Mouse (Mus musculus) cerebellum, adult 2 months (tissue): ENCODE results near the gene Gm49425. TPM values are rescaled to one million over a fixed set of nuclear protein-coding genes. Genes with fewer than 3 reads are reported as not detected.

Experiments
- DNase-seq, 2 experiments: peaks; one replicate each; pipeline ENCODE4 v3.0.0; 2021
- H3K27ac ChIP-seq: fragments of 200-500 bp; 2 replicates; pipeline ENCODE4 v1.5.1; 2012; ENCODE audit warnings: low read length, control low read depth, inconsistent platforms; ENCODE audit not compliant: insufficient read depth
- H3K27me3 ChIP-seq: fragments of 200-500 bp; 2 replicates; pipeline ENCODE4 v1.6.1; 2012; ENCODE audit warnings: inconsistent platforms, mild to moderate bottlenecking, low read length, moderate library complexity; ENCODE audit not compliant: control insufficient read depth, insufficient read depth
- H3K4me1 ChIP-seq: fragments of 200-500 bp; 2 replicates; pipeline ENCODE4 v1.6.1; 2011; ENCODE audit warnings: low read length; ENCODE audit not compliant: control insufficient read depth, insufficient read depth
- H3K4me3 ChIP-seq: fragments of 200-500 bp; replicated peaks from 2 replicates; pipeline ENCODE3; 2011; ENCODE audit warnings: mild to moderate bottlenecking, low read depth, low read length, control low read depth; ENCODE audit not compliant: insufficient read depth
- CTCF ChIP-seq: fragments of 200-500 bp; IDR thresholded peaks from 2 replicates; pipeline ENCODE4 v1.5.1; 2011; ENCODE audit warnings: low read depth, mild to moderate bottlenecking, control low read depth, low read length, moderate library complexity, borderline replicate concordance; ENCODE audit not compliant: insufficient read depth
- POLR2A ChIP-seq: fragments of 200-500 bp; IDR thresholded peaks from 2 replicates; pipeline ENCODE4 v1.6.1; 2011; ENCODE audit warnings: low read length, control low read depth, borderline replicate concordance; ENCODE audit not compliant: insufficient read depth
- WGBS: fragments of 180-500 bp; shearing (Covaris S2); methylation state at CpG from one replicate; pipeline ENCODE4 v1.1.7; 2018; 5-methylcytosine and 5-hydroxymethylcytosine counted together
- polyA plus RNA-seq: library from polyadenylated mRNA; depleted of rRNA; stranded (reverse); fragments of >200 nt; gene quantifications from 2 replicates; pipeline ENCODE4 v1.2.3, GENCODE M21; 2012

The Gm49425 gene
- polyA plus RNA-seq, 1 experiment, result not detected

- no peaks in the 10 kb centered on the region for H3K27me3 ChIP-seq
- no peak overlapping the region for H3K27ac ChIP-seq
- DNase-seq, result no peak
- no peak for TF ChIP-seq POLR2A
- TF ChIP-seq CTCF, result no peak
- no peaks in the 10 kb centered on the region for H3K4me1 ChIP-seq
- 70% methylated on average over 4 of the region's 4 CpGs for WGBS
- no peak overlapping the region for H3K4me3 ChIP-seq
These were observed 21.5 kb upstream of the Gm49425 start for GRCm38 (mm10) chr15:101538580-101538900.

- no peaks in the 10 kb centered on the region for H3K4me1 ChIP-seq
- TF ChIP-seq POLR2A, result no peak
- TF ChIP-seq CTCF, result no peak
- H3K27me3 ChIP-seq, result no peaks in the 10 kb centered on the region
- no peak overlapping the region for H3K27ac ChIP-seq
- DNase-seq, result no peak
- 35% methylated on average over 7 of the region's 7 CpGs for WGBS
- H3K4me3 ChIP-seq, result no peak overlapping the region
These were observed 21.0 kb upstream of the Gm49425 start for GRCm38 (mm10) chr15:101537864-101538579.

- no peaks in the 10 kb centered on the region for H3K4me1 ChIP-seq
- no peak overlapping the region for H3K27ac ChIP-seq
- H3K27me3 ChIP-seq, result no peaks in the 10 kb centered on the region
- H3K4me3 ChIP-seq, result no peak overlapping the region
- TF ChIP-seq POLR2A (no peak), CTCF (no peak)
- DNase-seq, result no peak
- 54% methylated on average over 9 of the region's 9 CpGs for WGBS
These were observed 19.2 kb upstream of the Gm49425 start for GRCm38 (mm10) chr15:101536054-101536850.

- no peak for TF ChIP-seq CTCF
- no peak for TF ChIP-seq POLR2A
- DNase-seq, result no peak
- WGBS, result 83% methylated on average over 7 of the region's 7 CpGs
- Histone ChIP-seq H3K27ac (no peak within 1 kb of the TSS), H3K27me3 (no peaks in the 10 kb centered on the region), H3K4me1 (no peaks in the 10 kb centered on the region), H3K4me3 (no peak within 1 kb of the TSS)
These were observed 15.7 kb upstream of the Gm49425 start, which contains the start of gene Krt84 for GRCm38 (mm10) chr15:101532720-101533119. Krt84 (minus strand) TSS chr15:101532820.

GRCm38 (mm10) chr15:101522556-101523232, 5.6 kb upstream of the Gm49425 start:
- DNase-seq, result no peak
- Histone ChIP-seq H3K4me3 (no peak overlapping the region), H3K27ac (no peak overlapping the region), H3K27me3 (no peaks in the 10 kb centered on the region), H3K4me1 (no peaks in the 10 kb centered on the region)
- WGBS, result 83% methylated on average over 4 of the region's 4 CpGs
- TF ChIP-seq CTCF (no peak), POLR2A (no peak)

- H3K4me1 ChIP-seq, result no peaks in the 10 kb centered on the region
- DNase-seq, result peak; percentile 59 to 71
- H3K4me3 ChIP-seq, result no peak overlapping the region
- TF ChIP-seq CTCF, result peak; percentile 88
- no peak for TF ChIP-seq POLR2A
- no peak overlapping the region for H3K27ac ChIP-seq
- WGBS, result 10% methylated on average over 2 of the region's 2 CpGs
- no peaks in the 10 kb centered on the region for H3K27me3 ChIP-seq
These were observed 2.7 kb upstream of the Gm49425 start for GRCm38 (mm10) chr15:101519792-101520191.

GRCm38 (mm10) chr15:101508247-101508646, 8.8 kb downstream of the Gm49425 start:
- TF ChIP-seq POLR2A (no peak), CTCF (no peak)
- Histone ChIP-seq H3K27ac (no peak overlapping the region), H3K4me1 (no peaks in the 10 kb centered on the region), H3K4me3 (no peak overlapping the region), H3K27me3 (no peaks in the 10 kb centered on the region)
- no peak for DNase-seq
- WGBS, result 79% methylated on average over 9 of the region's 9 CpGs
